Mouse (Mus musculus): ENCODE data around the gene Grin2c. TPM values are rescaled to one million over a fixed set of nuclear protein-coding genes. Genes with fewer than 3 reads are reported as not detected.

Grin2c gene
- polyA plus RNA-seq, 1 experiment from 2014 or later: 0.04 TPM

GRCm38 (mm10) chr11:115271052-115271451, 4.0 kb upstream of the Grin2c start:
- Histone ChIP-seq H3K27ac (ENCODE audit: low read depth) (no peak overlapping the region), H3K36me3 (replicated peaks; ENCODE audit: insufficient read depth, low read length) (peaks cover 16% of the 10 kb centered on the region), H3K4me1 (ENCODE audit: insufficient read depth) (peaks cover 26% of the 10 kb centered on the region), H3K4me3 (ENCODE audit: low read depth, low read length) (no peak overlapping the region), H3K4me2 (ENCODE audit: low read depth, low read length) (no peak overlapping the region), H3K27me3 (ENCODE audit: insufficient read depth, low read length) (peaks cover 23% of the 10 kb centered on the region), H3K9me3 (ENCODE audit: low read length) (no peaks in the 10 kb centered on the region), H3K9ac (replicated peaks) (no peak overlapping the region)
- TF ChIP-seq CTCF (IDR thresholded peaks at IDR 0.05; ENCODE audit: low read depth) (no peak), EP300 (IDR thresholded peaks at IDR 0.05; ENCODE audit: low read depth) (no peak)
- DNase-seq (no peak), ATAC-seq (no peak)
- 90% methylated on average over 9 of the region's 9 CpGs for WGBS (ENCODE audit: insufficient replicate concordance)

DNA sequence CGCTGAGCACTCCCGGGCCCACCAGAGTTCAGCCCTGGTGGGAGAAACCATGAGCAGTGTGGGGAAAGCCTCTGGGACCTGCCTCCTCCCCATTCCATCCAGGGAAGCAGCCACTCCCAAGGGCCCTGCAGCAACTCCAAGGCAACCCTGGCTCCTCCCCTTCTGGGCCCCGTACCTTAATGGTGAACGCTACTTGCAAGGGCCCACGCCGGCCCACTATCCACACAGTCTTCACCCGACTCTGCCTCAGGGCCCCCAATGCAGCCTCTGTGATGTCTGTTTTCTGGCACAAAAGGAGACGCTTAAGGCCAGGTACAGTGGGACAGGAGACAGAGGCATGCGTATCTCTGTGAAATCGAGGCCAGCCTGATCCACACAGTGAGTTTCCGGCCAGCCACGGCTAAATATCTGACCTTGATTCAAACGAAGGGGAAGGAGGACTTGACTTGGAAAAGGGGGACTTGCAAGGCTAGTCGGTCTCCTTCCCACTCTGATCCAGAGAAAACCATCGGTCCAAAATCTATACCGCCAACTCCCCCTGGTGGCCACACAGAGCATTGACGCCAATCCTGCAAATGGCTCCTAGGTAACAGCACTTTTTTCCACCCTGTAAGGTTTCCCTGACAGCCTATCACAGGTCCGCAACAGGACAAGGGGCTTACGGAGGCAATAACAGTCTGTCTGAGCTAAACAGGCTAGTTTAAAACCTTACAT, 3.3 kb upstream of the Grin2c start:
- Histone ChIP-seq H3K9me3 (ENCODE audit: low read length) (no peaks in the 10 kb centered on the region), H3K9ac (replicated peaks) (no peak overlapping the region), H3K4me3 (ENCODE audit: low read depth, low read length) (no peak overlapping the region), H3K4me1 (ENCODE audit: insufficient read depth) (peaks cover 19% of the 10 kb centered on the region), H3K36me3 (replicated peaks; ENCODE audit: insufficient read depth, low read length) (peaks cover 16% of the 10 kb centered on the region), H3K27me3 (ENCODE audit: insufficient read depth, low read length) (peaks cover 31% of the 10 kb centered on the region), H3K4me2 (ENCODE audit: low read depth, low read length) (no peak overlapping the region), H3K27ac (ENCODE audit: low read depth) (no peak overlapping the region)
- 46% methylated on average over 19 of the region's 19 CpGs for WGBS (ENCODE audit: insufficient replicate concordance)
- peak; percentile 82 for DNase-seq
- ATAC-seq: peak; percentile 28; the same call in 1 of the 2 replicates
- TF ChIP-seq CTCF (IDR thresholded peaks at IDR 0.05; ENCODE audit: low read depth): peak; percentile 94
- TF ChIP-seq EP300 (IDR thresholded peaks at IDR 0.05; ENCODE audit: low read depth): no peak

DNA sequence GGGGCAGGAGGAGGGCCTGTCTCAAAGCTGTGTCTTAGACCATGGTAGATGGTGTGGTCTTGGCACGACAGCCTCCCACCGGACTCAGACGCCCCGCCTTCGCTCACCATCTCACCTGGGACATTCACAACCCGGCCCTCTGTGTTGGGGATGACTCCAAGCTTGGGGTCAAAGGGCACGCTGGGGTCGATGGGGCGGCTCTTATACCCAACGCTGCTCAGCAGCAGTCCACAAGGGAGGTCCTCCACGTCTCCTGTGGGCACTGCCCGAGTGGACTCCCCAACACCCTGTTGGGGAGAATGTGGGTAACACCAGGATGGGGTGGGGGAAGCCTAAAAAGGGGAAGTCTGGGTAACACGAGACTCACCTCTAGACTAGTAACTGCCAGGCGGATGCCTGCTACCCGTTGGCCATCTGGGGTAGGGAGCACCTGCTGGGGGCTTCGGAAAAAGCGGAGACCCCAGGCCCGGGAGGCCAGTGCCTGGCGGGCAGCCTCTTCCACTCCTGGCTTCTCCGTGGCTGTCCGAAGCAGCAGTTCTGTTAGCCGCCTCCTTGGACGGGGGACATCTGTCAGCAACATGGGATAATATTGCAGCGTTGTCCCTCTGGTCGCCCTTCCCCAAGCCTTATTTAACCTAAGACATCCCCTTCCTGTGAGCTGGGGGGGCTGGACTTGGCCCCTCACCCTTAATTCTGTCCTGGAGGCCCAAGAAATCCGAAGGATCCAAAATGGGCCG, 2.5 kb upstream of the Grin2c start:
- no peak overlapping the region for H3K9ac ChIP-seq (replicated peaks)
- H3K4me3 ChIP-seq (ENCODE audit: low read depth, low read length): no peak overlapping the region
- no peaks in the 10 kb centered on the region for H3K9me3 ChIP-seq (ENCODE audit: low read length)
- H3K27me3 ChIP-seq (ENCODE audit: insufficient read depth, low read length): peaks cover 38% of the 10 kb centered on the region
- no peak for DNase-seq
- TF ChIP-seq CTCF (IDR thresholded peaks at IDR 0.05; ENCODE audit: low read depth) (no peak), EP300 (IDR thresholded peaks at IDR 0.05; ENCODE audit: low read depth) (no peak)
- ATAC-seq: no peak
- H3K4me2 ChIP-seq (ENCODE audit: low read depth, low read length): no peak overlapping the region
- H3K4me1 ChIP-seq (ENCODE audit: insufficient read depth): peaks cover 11% of the 10 kb centered on the region
- no peak overlapping the region for H3K27ac ChIP-seq (ENCODE audit: low read depth)
- peaks cover 16% of the 10 kb centered on the region for H3K36me3 ChIP-seq (replicated peaks; ENCODE audit: insufficient read depth, low read length)
- WGBS (ENCODE audit: insufficient replicate concordance): 77% methylated on average over 26 of the region's 27 CpGs

DNA sequence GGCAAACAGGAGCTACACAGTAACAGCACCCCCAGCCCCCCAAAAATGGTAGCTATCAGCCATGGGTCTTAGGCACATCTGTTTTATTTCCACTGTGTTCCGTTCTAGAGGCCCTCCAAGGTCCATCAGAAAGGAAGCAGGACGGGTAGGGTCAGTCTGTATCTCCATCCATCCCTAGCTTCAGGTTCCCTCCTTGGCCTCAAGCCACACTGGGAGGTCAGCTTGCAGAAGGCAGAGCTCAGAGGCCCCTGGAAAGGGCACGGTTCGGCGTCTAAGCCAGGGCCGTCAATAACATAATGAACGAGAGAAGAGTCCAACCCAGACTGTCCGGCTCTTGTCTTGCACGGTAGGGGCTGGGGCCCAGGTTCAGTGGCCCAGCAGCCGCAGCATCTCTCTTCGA, 915 bp upstream of the Grin2c start:
- no peak for DNase-seq
- Histone ChIP-seq H3K9me3 (ENCODE audit: low read length) (no peaks in the 10 kb centered on the region), H3K4me2 (ENCODE audit: low read depth, low read length) (no peak overlapping the region), H3K4me3 (ENCODE audit: low read depth, low read length) (no peak overlapping the region), H3K27me3 (ENCODE audit: insufficient read depth, low read length) (peaks cover 48% of the 10 kb centered on the region), H3K4me1 (ENCODE audit: insufficient read depth) (peaks cover 7% of the 10 kb centered on the region), H3K9ac (replicated peaks) (no peak overlapping the region), H3K36me3 (replicated peaks; ENCODE audit: insufficient read depth, low read length) (peaks cover 16% of the 10 kb centered on the region), H3K27ac (ENCODE audit: low read depth) (no peak overlapping the region)
- 79% methylated on average over 11 of the region's 11 CpGs for WGBS (ENCODE audit: insufficient replicate concordance)
- TF ChIP-seq CTCF (IDR thresholded peaks at IDR 0.05; ENCODE audit: low read depth): no peak
- ATAC-seq: no peak

- WGBS (ENCODE audit: insufficient replicate concordance): 3% methylated on average over 22 of the region's 22 CpGs
- ATAC-seq (0 out of 2 replicates have a peak, but pooled peaks have one; percentile 4), DNase-seq (no peak)
- H3K4me1 ChIP-seq (ENCODE audit: insufficient read depth): peaks cover 7% of the 10 kb centered on the region
- H3K4me2 ChIP-seq (ENCODE audit: low read depth, low read length): peak overlapping the region; percentile 49; the same call in 1 of the 2 replicates
- no peaks in the 10 kb centered on the region for H3K9me3 ChIP-seq (ENCODE audit: low read length)
- peaks cover 63% of the 10 kb centered on the region for H3K27me3 ChIP-seq (ENCODE audit: insufficient read depth, low read length)
- no peak overlapping the region for H3K27ac ChIP-seq (ENCODE audit: low read depth)
- no peak overlapping the region for H3K9ac ChIP-seq (replicated peaks)
- no peak for TF ChIP-seq EP300 (IDR thresholded peaks at IDR 0.05; ENCODE audit: low read depth)
- no peak for TF ChIP-seq CTCF (IDR thresholded peaks at IDR 0.05; ENCODE audit: low read depth)
- H3K36me3 ChIP-seq (replicated peaks; ENCODE audit: insufficient read depth, low read length): peaks cover 13% of the 10 kb centered on the region
- H3K4me3 ChIP-seq (ENCODE audit: low read depth, low read length): peak overlapping the region; percentile 26; the same call in 1 of the 2 replicates
These were observed 654 bp downstream of the Grin2c start for GRCm38 (mm10) chr11:115266400-115266778.

GRCm38 (mm10) chr11:115265771-115266399, 1.2 kb downstream of the Grin2c start:
- no peak overlapping the region for H3K9ac ChIP-seq (replicated peaks)
- peaks cover 13% of the 10 kb centered on the region for H3K36me3 ChIP-seq (replicated peaks; ENCODE audit: insufficient read depth, low read length)
- H3K4me2 ChIP-seq (ENCODE audit: low read depth, low read length): no peak overlapping the region
- ATAC-seq (no peak), DNase-seq (no peak)
- H3K4me1 ChIP-seq (ENCODE audit: insufficient read depth): peaks cover 7% of the 10 kb centered on the region
- no peak overlapping the region for H3K27ac ChIP-seq (ENCODE audit: low read depth)
- peak overlapping the region; percentile 9; the same call in 1 of the 2 replicates for H3K4me3 ChIP-seq (ENCODE audit: low read depth, low read length)
- TF ChIP-seq CTCF (IDR thresholded peaks at IDR 0.05; ENCODE audit: low read depth) (no peak), EP300 (IDR thresholded peaks at IDR 0.05; ENCODE audit: low read depth) (no peak)
- 6% methylated on average over 20 of the region's 20 CpGs for WGBS (ENCODE audit: insufficient replicate concordance)
- H3K27me3 ChIP-seq (ENCODE audit: insufficient read depth, low read length): peaks cover 68% of the 10 kb centered on the region
- no peaks in the 10 kb centered on the region for H3K9me3 ChIP-seq (ENCODE audit: low read length)

Data from liver, postnatal 0 days (tissue).